Mouse (Mus musculus): ENCODE measurements around the gene Gm5127. TPM values are rescaled to one million over a fixed set of nuclear protein-coding genes. Genes with fewer than 3 reads are reported as not detected.

Gm5127 gene
- polyA plus RNA-seq, 1 experiment, result 0.25 TPM

DNA sequence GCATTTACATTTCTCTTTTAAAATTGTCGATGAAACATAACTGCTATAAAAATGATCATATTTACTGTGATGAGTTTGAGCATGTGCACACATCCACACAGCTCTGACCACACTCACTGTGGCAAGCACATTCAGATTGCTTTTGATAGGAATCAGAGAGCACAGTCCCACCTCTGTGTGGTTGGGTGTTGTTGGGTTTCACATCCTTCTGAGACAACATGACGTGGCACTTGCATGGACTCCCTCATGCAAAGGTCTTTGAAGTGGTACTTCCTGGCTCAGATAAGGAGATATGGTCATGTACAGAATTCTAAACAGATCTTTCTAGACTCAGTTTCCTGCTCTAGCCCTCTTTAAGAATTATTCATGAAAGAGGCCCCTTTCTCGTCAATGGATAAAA, 121.6 kb downstream of the Gm5127 start:
- no peaks in the 10 kb centered on the region for H3K4me1 ChIP-seq (ENCODE audit: control insufficient read depth, insufficient read depth, low read length)
- DNase-seq, result no peak
- no peak overlapping the region for H3K27ac ChIP-seq (ENCODE audit: insufficient read depth, low read length)
- H3K4me3 ChIP-seq (replicated peaks; ENCODE audit: insufficient read depth, low read depth, low read length), result no peak overlapping the region
- no peak for TF ChIP-seq CTCF (IDR thresholded peaks at IDR 0.05; ENCODE audit: borderline replicate concordance, insufficient read depth, low read depth, low read length)
- TF ChIP-seq POLR2A (IDR thresholded peaks at IDR 0.05; ENCODE audit: borderline replicate concordance, insufficient read depth, low read length), result no peak
- H3K27me3 ChIP-seq (ENCODE audit: control insufficient read depth, insufficient read depth, low read length), result no peaks in the 10 kb centered on the region
- WGBS, result 83% methylated on average over 3 of the region's 3 CpGs

DNA sequence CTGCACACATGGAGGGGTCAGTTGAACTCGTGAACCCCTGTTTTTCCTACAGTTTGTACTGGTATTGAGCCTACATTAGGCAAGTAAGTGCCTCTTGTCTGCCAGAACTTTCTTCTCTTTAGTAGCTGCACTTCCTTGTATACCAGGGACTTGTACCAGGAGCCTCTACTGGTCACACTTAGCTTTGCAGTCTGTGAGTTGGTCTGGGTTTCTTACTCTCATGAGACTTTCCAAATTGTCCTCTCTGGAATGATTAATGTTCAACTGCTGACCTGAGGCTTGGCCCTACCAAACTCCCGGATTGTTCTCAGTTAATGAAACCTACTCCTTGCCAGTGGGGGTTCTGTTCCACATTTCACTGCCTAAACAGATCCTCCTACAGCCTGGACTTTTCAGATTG, 134.2 kb downstream of the Gm5127 start:
- DNase-seq, result no peak
- TF ChIP-seq POLR2A (IDR thresholded peaks at IDR 0.05; ENCODE audit: borderline replicate concordance, insufficient read depth, low read length) (no peak), CTCF (IDR thresholded peaks at IDR 0.05; ENCODE audit: borderline replicate concordance, insufficient read depth, low read depth, low read length) (no peak)
- H3K27me3 ChIP-seq (ENCODE audit: control insufficient read depth, insufficient read depth, low read length), result no peaks in the 10 kb centered on the region
- H3K4me1 ChIP-seq (ENCODE audit: control insufficient read depth, insufficient read depth, low read length), result no peaks in the 10 kb centered on the region
- 35% methylated on average over 2 of the region's 2 CpGs for WGBS
- no peak overlapping the region for H3K27ac ChIP-seq (ENCODE audit: insufficient read depth, low read length)
- H3K4me3 ChIP-seq (replicated peaks; ENCODE audit: insufficient read depth, low read depth, low read length), result no peak overlapping the region

DNA sequence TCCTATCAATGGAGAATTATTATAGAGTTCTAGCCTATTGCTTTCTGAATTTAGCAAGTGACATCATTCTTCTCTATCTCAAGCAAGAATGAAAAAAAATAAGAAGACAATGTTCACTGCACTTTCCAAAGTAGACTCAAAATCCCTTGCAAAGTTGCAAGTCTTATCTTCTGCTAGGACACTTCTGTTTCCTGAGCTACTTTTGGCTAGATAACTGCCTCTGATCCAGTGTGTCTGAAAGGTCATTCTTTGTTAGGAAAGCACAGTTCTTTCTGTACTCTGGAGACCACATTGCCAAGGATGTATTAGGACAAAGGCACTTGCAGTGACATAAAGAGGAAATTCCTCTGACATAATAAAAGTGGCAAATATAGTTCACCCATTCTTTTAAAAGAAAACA, 159.3 kb downstream of the Gm5127 start:
- DNase-seq, result no peak
- Histone ChIP-seq H3K27ac (ENCODE audit: insufficient read depth, low read length) (no peak overlapping the region), H3K4me3 (replicated peaks; ENCODE audit: insufficient read depth, low read depth, low read length) (no peak overlapping the region), H3K4me1 (ENCODE audit: control insufficient read depth, insufficient read depth, low read length) (no peaks in the 10 kb centered on the region), H3K27me3 (ENCODE audit: control insufficient read depth, insufficient read depth, low read length) (no peaks in the 10 kb centered on the region)
- no peak for TF ChIP-seq POLR2A (IDR thresholded peaks at IDR 0.05; ENCODE audit: borderline replicate concordance, insufficient read depth, low read length)
- TF ChIP-seq CTCF (IDR thresholded peaks at IDR 0.05; ENCODE audit: borderline replicate concordance, insufficient read depth, low read depth, low read length), result no peak

DNA sequence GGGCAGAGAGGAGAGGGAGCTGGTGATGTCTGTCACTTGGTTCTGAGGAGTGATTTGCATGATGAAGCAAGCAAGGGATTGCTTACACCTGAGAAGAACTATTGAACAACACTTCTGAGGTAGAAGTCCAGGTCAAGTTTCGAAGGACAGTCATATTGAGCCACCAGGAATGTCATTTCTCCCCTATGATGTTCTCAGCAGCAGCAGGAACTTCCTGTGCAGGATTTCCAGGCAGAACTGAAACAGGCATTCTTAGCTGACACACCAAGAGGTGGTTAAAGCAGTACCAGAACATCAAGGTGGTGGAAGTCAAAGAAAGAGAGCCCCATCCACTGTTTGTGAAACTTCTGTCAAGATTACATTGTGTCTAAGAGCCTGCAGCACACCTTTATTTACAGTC, 172.3 kb downstream of the Gm5127 start:
- Histone ChIP-seq H3K4me3 (replicated peaks; ENCODE audit: insufficient read depth, low read depth, low read length) (no peak overlapping the region), H3K27ac (ENCODE audit: insufficient read depth, low read length) (no peak overlapping the region), H3K4me1 (ENCODE audit: control insufficient read depth, insufficient read depth, low read length) (no peaks in the 10 kb centered on the region), H3K27me3 (ENCODE audit: control insufficient read depth, insufficient read depth, low read length) (no peaks in the 10 kb centered on the region)
- 41% methylated on average over 1 of the region's 1 CpGs for WGBS
- DNase-seq, result no peak
- TF ChIP-seq POLR2A (IDR thresholded peaks at IDR 0.05; ENCODE audit: borderline replicate concordance, insufficient read depth, low read length), result no peak
- no peak for TF ChIP-seq CTCF (IDR thresholded peaks at IDR 0.05; ENCODE audit: borderline replicate concordance, insufficient read depth, low read depth, low read length)

Other genes starting within 250 kb of the Gm5127 start
- gene Fndc3c1, start 97.8 kb upstream of the Gm5127 start, polyA plus RNA-seq (2012; rRNA removed), result not detected in 2 replicates
- gene Cysltr1, start 20.5 kb downstream of the Gm5127 start, polyA plus RNA-seq (2012; rRNA removed), result 0.33 and 0.39 TPM in 2 replicates

All from cerebellum, adult 2 months (tissue).